Mouse (Mus musculus) liver, adult (tissue): Measurements from ENCODE around the gene Dthd1.

ENCODE experiments used
- GATA4 ChIP-seq: IDR thresholded peaks from 2 replicates; pipeline ENCODE4 v1.6.1; 2014; ENCODE audit warnings: mild to moderate bottlenecking, low read length; ENCODE audit not compliant: insufficient replicate concordance

Gene Dthd1

DNA sequence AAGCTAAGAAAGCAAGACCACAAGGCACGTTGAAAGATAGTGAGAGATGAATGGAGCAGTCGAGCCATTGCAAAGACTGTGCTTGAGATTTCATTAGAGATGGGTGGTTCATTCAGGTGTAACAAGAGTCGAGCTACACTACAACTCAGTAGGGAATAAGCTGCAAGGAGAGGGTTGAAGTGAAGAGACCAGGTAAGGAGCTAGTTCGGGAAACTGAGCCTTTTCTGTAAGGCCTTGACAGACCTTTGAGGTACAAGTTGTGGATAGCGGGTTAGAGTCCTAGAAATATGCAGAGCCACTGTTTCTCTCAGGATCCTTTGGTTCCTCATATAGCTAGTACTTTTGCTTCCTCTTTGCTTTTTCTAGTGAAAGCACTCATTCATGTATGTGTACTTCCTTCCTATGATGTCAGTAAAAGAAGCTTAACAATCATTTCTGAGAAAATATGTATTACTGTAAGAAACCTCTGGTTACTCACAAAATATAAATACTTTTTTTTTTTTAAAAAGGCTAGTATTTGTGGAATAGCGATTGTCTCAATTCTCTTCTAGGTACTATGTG lies 33.0 kb downstream of the Dthd1 start:
- TF ChIP-seq GATA4: no peak

DNA sequence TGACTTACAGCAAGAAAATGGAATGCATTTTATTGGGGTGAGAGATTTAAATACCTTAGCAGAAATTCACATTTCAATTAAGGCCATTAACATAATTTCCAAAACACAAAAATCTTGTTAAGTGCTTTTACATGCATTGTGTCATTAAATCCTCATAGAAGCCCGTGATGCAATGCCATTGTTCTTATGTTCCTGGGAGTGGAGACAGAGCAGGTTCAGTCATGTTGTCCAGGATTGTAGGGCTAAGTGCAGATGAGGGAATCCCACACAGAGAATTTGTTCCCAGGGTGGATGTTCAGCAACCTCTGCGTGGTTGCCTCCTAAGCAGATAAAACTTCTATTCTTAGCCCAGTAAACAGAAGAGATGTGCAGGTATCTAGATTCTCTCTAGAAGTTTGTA lies 37.7 kb downstream of the Dthd1 start:
- TF ChIP-seq GATA4: no peak

- TF ChIP-seq GATA4: no peak
These were observed 40.8 kb downstream of the Dthd1 start for GRCm38 (mm10) chr5:62854361-62854844.

DNA sequence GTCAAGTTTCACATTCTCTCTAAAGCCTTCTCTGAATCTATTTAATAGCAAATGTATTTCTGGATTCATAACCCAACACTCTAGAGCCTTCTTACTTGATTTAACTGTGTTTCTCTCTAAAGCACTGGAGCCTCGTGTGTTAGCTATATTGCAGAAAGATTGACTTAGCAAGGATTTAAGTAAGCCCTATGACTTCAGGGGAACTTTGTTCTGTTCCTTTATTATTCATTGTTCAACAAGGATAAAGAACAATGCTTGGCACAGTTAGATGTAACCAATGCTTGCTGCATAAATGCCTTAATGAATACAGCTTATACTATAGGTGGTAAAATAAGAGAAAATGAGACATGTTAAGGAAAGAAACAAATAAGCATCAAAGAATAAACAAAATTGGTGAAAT lies 43.9 kb downstream of the Dthd1 start:
- no peak for TF ChIP-seq GATA4

- no peak for TF ChIP-seq GATA4
These were observed 44.7 kb downstream of the Dthd1 start for GRCm38 (mm10) chr5:62858282-62858681.

DNA sequence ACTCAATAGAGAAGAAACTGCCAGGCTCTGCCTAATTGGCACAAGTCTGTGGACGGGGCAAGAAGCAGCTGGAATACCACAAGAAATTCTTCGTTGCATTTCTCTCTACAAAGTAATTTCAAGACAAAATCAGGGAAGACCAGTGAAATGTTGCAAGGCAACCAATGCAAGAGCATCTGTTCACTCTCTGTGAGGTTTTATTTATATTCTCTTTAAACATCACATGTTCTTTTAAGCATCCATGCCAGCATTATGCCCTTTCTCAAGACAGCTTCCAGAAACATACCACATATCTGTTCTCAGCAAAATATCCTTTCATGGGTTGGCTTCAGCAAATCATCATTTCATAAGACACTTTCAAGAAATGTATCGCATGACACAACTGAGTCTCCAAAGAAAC lies 50.7 kb downstream of the Dthd1 start:
- no peak for TF ChIP-seq GATA4

- TF ChIP-seq GATA4: no peak
These were observed 53.4 kb downstream of the Dthd1 start for GRCm38 (mm10) chr5:62867003-62867402.

GRCm38 (mm10) chr5:62879530-62879929 lies 65.9 kb downstream of the Dthd1 start:
- no peak for TF ChIP-seq GATA4

- TF ChIP-seq GATA4: no peak
These were observed 81.7 kb downstream of the Dthd1 start for GRCm38 (mm10) chr5:62895326-62895725.

DNA sequence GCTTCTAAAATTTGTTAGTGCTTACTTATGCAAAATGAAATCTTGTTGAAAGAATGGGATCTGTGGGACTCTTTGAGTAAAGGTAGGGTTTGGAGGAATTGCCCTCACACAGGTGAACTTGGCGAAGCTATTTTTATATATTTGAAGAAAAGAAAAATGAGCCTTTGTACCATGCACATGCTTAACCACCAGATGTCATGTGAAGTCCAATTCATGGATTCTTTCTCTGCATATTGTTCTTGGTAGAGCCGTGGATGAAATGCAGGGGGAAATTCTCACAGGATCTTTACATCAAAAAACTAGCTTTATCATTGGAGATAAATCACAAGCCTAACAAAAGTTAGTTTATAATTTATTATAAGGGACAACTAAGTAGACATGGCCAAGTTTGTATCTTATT lies 93.3 kb downstream of the Dthd1 start:
- TF ChIP-seq GATA4: no peak

DNA sequence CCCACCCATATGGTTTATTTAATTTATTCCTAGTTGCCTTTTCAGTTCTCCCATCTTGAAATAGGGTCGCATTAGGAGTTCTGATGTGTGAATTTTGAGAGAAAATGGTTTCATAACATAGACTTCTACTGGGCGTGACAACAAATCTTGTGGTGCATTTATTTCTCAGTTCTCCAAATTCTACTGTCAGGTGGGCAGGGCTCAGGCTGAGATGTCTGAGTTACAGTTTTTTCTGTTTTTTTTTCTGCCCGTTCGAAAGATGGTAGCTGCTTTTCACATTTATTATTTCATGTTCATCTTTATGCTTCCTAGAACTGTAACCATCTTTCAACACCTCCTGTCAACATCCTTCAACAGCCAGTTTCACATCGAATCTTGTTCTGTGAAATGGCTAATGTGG lies 95.5 kb downstream of the Dthd1 start:
- TF ChIP-seq GATA4: no peak

GRCm38 (mm10) chr5:62924616-62925015 lies 111.0 kb downstream of the Dthd1 start:
- no peak for TF ChIP-seq GATA4
